Mouse (Mus musculus): ENCODE data around the gene H2-DMb2. TPM values are rescaled to one million over a fixed set of nuclear protein-coding genes. Genes with fewer than 3 reads are reported as not detected.
A peak's percentile ranks its signal among the peaks of the same experiment; 100 is the strongest.

Gene H2-DMb2
- polyA plus RNA-seq, 1 experiment from 2014 or later = 0.32 TPM

- H3K4me1 ChIP-seq (replicated peaks; ENCODE audit: control insufficient read depth, insufficient read depth, low read length) = peaks cover 45% of the 10 kb centered on the region
- H3K4me3 ChIP-seq (ENCODE audit: low read depth, low read length) = no peak overlapping the region
- H3K4me2 ChIP-seq = peak overlapping the region; percentile 22
- ATAC-seq (replicated peaks; ENCODE audit: low FRiP score) = peak; percentile 50; the same call in 1 of the 2 replicates
- WGBS = 15% methylated on average over 6 of the region's 6 CpGs
- no peaks in the 10 kb centered on the region for H3K36me3 ChIP-seq (ENCODE audit: control insufficient read depth, insufficient read depth, low read length)
- DNase-seq (ENCODE audit: low spot score) = no peak
- H3K27ac ChIP-seq (ENCODE audit: low read depth, low read length) = no peak overlapping the region
- H3K9ac ChIP-seq (ENCODE audit: low read depth, low read length) = 0 out of 2 replicates have a peak overlapping the region, but pooled peaks have one; percentile 25
- no peaks in the 10 kb centered on the region for H3K9me3 ChIP-seq (ENCODE audit: control insufficient read depth, low read length)
- peaks cover 11% of the 10 kb centered on the region for H3K27me3 ChIP-seq (replicated peaks; ENCODE audit: control insufficient read depth, insufficient read depth, low read length)
Measured at GRCm38 (mm10) chr17:34127475-34127874, 15.6 kb upstream of the H2-DMb2 start.

DNA sequence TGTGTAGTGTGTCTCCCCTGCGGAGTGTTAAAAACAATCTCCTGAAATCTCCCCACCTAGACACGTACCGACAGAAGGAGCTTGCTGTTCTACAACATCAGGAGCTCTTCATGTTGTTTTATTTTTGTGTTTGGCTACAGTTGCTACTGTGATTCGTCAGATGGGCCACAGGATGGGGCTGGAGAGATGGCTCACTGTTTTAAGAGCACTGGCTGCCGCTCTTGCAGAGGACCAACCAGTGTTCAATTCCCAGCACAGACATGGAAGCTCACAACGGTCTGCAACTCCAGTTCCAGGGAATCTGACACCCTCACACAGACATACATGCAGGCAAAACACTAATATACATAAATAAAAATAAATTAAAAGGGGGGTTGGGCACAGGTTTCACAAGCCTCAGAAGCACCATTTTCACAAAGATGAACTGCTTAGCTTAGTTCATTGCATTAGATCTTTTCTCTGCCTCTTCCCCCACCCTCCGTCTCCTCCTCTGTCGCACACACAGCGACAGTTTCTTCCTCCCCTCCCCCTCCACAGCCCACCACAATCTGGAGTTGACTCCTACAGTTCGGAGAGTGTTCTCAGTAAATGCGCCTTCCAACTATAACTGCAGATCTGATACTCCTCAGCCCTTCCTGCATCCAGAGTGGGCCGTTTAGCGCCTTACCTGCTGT is 14.7 kb upstream of the H2-DMb2 start:
- peak overlapping the region; percentile 34 for H3K4me2 ChIP-seq
- DNase-seq (ENCODE audit: low spot score) (no peak), ATAC-seq (replicated peaks; ENCODE audit: low FRiP score) (no peak)
- H3K9me3 ChIP-seq (ENCODE audit: control insufficient read depth, low read length) = no peaks in the 10 kb centered on the region
- no peak overlapping the region for H3K9ac ChIP-seq (ENCODE audit: low read depth, low read length)
- H3K36me3 ChIP-seq (ENCODE audit: control insufficient read depth, insufficient read depth, low read length) = no peaks in the 10 kb centered on the region
- H3K27ac ChIP-seq (ENCODE audit: low read depth, low read length) = no peak overlapping the region
- H3K27me3 ChIP-seq (replicated peaks; ENCODE audit: control insufficient read depth, insufficient read depth, low read length) = peaks cover 11% of the 10 kb centered on the region
- no peak overlapping the region for H3K4me3 ChIP-seq (ENCODE audit: low read depth, low read length)
- WGBS = 22% methylated on average over 13 of the region's 13 CpGs
- peaks cover 43% of the 10 kb centered on the region for H3K4me1 ChIP-seq (replicated peaks; ENCODE audit: control insufficient read depth, insufficient read depth, low read length)

DNA sequence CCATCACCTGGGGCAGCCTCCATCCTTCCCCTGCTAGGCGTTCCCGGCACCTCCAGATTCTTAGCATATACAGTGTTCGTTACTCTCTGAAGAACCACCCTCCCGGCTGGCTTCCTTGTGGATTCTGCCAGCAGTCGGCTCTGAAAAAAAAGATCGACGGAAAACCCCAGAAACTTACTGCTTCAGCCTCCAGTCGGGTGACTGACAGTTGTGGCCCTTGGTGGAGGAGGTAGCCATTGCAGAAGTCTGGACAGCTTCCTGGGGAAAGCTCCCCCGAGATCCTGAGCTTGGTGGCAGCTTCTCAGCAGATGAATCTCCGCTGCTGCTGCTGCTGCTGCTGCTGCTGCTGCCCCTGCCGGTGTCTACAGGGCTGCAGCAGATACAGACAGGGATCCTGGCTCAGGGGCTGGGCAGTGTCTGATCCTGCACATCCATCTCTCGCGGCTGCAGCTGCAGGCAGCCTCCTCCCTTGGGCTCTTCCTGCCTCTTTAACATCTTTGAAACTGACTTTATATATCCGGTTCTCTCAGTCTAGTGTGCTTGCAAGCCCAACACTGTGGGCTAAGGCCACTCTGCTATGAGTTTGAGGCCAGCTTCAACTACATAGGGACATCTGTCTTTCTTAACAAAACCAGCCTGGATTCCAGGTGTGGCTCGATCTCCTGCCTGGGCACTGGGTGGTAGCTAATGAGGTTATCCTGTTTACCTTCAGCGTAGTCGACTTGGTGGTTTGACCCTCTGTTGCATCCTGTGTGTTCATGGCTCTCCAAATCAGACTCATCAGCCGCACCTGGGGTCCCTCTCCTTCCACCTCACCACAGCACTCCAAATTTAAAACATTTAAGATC is 13.9 kb upstream of the H2-DMb2 start:
- Histone ChIP-seq H3K27me3 (replicated peaks; ENCODE audit: control insufficient read depth, insufficient read depth, low read length) (peaks cover 11% of the 10 kb centered on the region), H3K4me2 (peak overlapping the region; percentile 34), H3K4me1 (replicated peaks; ENCODE audit: control insufficient read depth, insufficient read depth, low read length) (peaks cover 36% of the 10 kb centered on the region), H3K9ac (ENCODE audit: low read depth, low read length) (no peak overlapping the region; the same call in 1 of the 2 replicates), H3K4me3 (ENCODE audit: low read depth, low read length) (0 out of 2 replicates have a peak overlapping the region, but pooled peaks have one; percentile 12), H3K27ac (ENCODE audit: low read depth, low read length) (no peak overlapping the region), H3K36me3 (ENCODE audit: control insufficient read depth, insufficient read depth, low read length) (no peaks in the 10 kb centered on the region), H3K9me3 (ENCODE audit: control insufficient read depth, low read length) (no peaks in the 10 kb centered on the region)
- WGBS = 19% methylated on average over 18 of the region's 18 CpGs
- DNase-seq (ENCODE audit: low spot score) (no peak), ATAC-seq (replicated peaks; ENCODE audit: low FRiP score) (no peak)

- whole genome bisulfite sequencing = 70% methylated on average over 19 of the region's 19 CpGs
- DNase-seq (ENCODE audit: low spot score) (no peak), ATAC-seq (replicated peaks; ENCODE audit: low FRiP score) (no peak)
- Histone ChIP-seq H3K27me3 (replicated peaks; ENCODE audit: control insufficient read depth, insufficient read depth, low read length) (peaks cover 11% of the 10 kb centered on the region), H3K4me3 (ENCODE audit: low read depth, low read length) (no peak overlapping the region), H3K36me3 (ENCODE audit: control insufficient read depth, insufficient read depth, low read length) (no peaks in the 10 kb centered on the region), H3K4me1 (replicated peaks; ENCODE audit: control insufficient read depth, insufficient read depth, low read length) (peaks cover 33% of the 10 kb centered on the region), H3K27ac (ENCODE audit: low read depth, low read length) (no peak overlapping the region), H3K9me3 (ENCODE audit: control insufficient read depth, low read length) (no peaks in the 10 kb centered on the region), H3K4me2 (no peak overlapping the region), H3K9ac (ENCODE audit: low read depth, low read length) (no peak overlapping the region)
Measured at GRCm38 (mm10) chr17:34130073-34130947, 12.8 kb upstream of the H2-DMb2 start.

DNA sequence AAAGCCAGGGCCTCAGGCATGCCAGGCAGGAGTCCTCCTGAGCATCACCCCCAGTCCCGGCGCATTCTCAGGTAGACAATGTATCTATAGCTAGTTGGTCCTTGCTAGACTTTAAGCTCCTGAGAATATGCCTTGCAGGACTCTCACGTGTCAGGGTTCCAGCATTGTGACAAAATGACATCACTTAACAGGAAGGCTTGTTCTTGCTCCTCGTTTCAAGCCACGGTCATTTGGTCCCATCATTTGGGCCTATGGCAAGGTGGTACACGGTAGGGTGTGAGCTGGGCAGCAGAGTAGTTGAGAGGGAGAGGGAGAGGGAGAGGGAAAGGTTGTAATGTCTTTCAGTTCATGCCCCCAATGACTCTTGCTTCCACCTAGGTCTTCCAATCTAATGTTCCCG is 11.2 kb upstream of the H2-DMb2 start:
- H3K27ac ChIP-seq (ENCODE audit: low read depth, low read length) = no peak overlapping the region
- ATAC-seq (replicated peaks; ENCODE audit: low FRiP score) = no peak
- no peak for DNase-seq (ENCODE audit: low spot score)
- peaks cover 19% of the 10 kb centered on the region for H3K27me3 ChIP-seq (replicated peaks; ENCODE audit: control insufficient read depth, insufficient read depth, low read length)
- no peaks in the 10 kb centered on the region for H3K36me3 ChIP-seq (ENCODE audit: control insufficient read depth, insufficient read depth, low read length)
- H3K9me3 ChIP-seq (ENCODE audit: control insufficient read depth, low read length) = no peaks in the 10 kb centered on the region
- no peak overlapping the region for H3K9ac ChIP-seq (ENCODE audit: low read depth, low read length)
- no peak overlapping the region for H3K4me2 ChIP-seq
- H3K4me3 ChIP-seq (ENCODE audit: low read depth, low read length) = no peak overlapping the region
- 82% methylated on average over 7 of the region's 7 CpGs for WGBS
- peaks cover 31% of the 10 kb centered on the region for H3K4me1 ChIP-seq (replicated peaks; ENCODE audit: control insufficient read depth, insufficient read depth, low read length)

GRCm38 (mm10) chr17:34133289-34133688 is 9.8 kb upstream of the H2-DMb2 start:
- Histone ChIP-seq H3K4me3 (ENCODE audit: low read depth, low read length) (no peak overlapping the region), H3K27me3 (replicated peaks; ENCODE audit: control insufficient read depth, insufficient read depth, low read length) (peaks cover 32% of the 10 kb centered on the region), H3K9me3 (ENCODE audit: control insufficient read depth, low read length) (no peaks in the 10 kb centered on the region), H3K9ac (ENCODE audit: low read depth, low read length) (no peak overlapping the region), H3K36me3 (ENCODE audit: control insufficient read depth, insufficient read depth, low read length) (no peaks in the 10 kb centered on the region), H3K27ac (ENCODE audit: low read depth, low read length) (no peak overlapping the region), H3K4me2 (no peak overlapping the region), H3K4me1 (replicated peaks; ENCODE audit: control insufficient read depth, insufficient read depth, low read length) (peaks cover 19% of the 10 kb centered on the region)
- DNase-seq (ENCODE audit: low spot score) (no peak), ATAC-seq (replicated peaks; ENCODE audit: low FRiP score) (no peak)
- 77% methylated on average over 11 of the region's 11 CpGs for WGBS

GRCm38 (mm10) chr17:34134451-34134850 is 8.7 kb upstream of the H2-DMb2 start:
- WGBS = 82% methylated on average over 3 of the region's 3 CpGs
- ATAC-seq (replicated peaks; ENCODE audit: low FRiP score) = no peak
- no peak overlapping the region for H3K9ac ChIP-seq (ENCODE audit: low read depth, low read length)
- H3K4me1 ChIP-seq (replicated peaks; ENCODE audit: control insufficient read depth, insufficient read depth, low read length) = peaks cover 7% of the 10 kb centered on the region; the same call in 1 of the 2 replicates
- no peak overlapping the region for H3K27ac ChIP-seq (ENCODE audit: low read depth, low read length)
- no peaks in the 10 kb centered on the region for H3K36me3 ChIP-seq (ENCODE audit: control insufficient read depth, insufficient read depth, low read length)
- H3K4me3 ChIP-seq (ENCODE audit: low read depth, low read length) = no peak overlapping the region
- no peak overlapping the region for H3K4me2 ChIP-seq
- no peaks in the 10 kb centered on the region for H3K9me3 ChIP-seq (ENCODE audit: control insufficient read depth, low read length)
- peaks cover 33% of the 10 kb centered on the region for H3K27me3 ChIP-seq (replicated peaks; ENCODE audit: control insufficient read depth, insufficient read depth, low read length)
- DNase-seq (ENCODE audit: low spot score) = no peak
